Mouse (Mus musculus): ENCODE measurements at regions not wholly inside any gene's neighbourhood (a gene's known extent, or its start where the extent isn't known, plus 50 kb on each side); places are given as distances from the start of the nearest gene placed in this dataset.

DNA sequence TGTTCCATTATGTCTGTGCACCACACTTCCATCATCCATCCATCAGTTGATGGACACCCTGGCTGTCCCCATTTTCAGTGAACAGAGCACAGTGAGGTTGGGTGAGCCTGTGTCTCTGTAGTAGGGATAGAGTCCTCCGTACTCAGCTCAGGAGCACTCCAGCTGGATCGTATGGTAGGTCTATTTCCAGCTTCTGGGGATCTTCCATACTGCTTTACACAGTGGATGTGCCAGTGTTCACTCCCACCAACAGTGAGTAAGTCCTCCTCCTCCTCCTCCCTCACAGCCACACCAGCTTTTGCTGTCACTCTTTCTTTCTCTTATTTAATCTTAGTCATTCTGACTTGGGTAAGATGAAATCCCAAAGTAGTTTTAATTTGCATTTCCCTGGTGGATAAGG is 310.4 kb downstream of the Etnk1 start:
- Histone ChIP-seq H3K4me1 (ENCODE audit: control insufficient read depth, insufficient read depth, low read length) (no peaks in the 10 kb centered on the region), H3K27me3 (ENCODE audit: control insufficient read depth, insufficient read depth, low read length) (no peaks in the 10 kb centered on the region), H3K4me3 (ENCODE audit: low read depth, low read length) (no peak overlapping the region), H3K27ac (ENCODE audit: low read depth, low read length) (no peak overlapping the region), H3K4me2 (no peak overlapping the region), H3K9me3 (replicated peaks; ENCODE audit: control insufficient read depth, low read length) (no peaks in the 10 kb centered on the region), H3K9ac (ENCODE audit: low read depth, low read length) (no peak overlapping the region), H3K36me3 (ENCODE audit: control insufficient read depth, insufficient read depth, low read length) (no peaks in the 10 kb centered on the region)
- ATAC-seq (replicated peaks; ENCODE audit: insufficient number of reproducible peaks, low FRiP score, low TSS enrichment) = no peak
- 80% methylated on average over 2 of the region's 2 CpGs for WGBS (ENCODE audit: insufficient replicate concordance)

DNA sequence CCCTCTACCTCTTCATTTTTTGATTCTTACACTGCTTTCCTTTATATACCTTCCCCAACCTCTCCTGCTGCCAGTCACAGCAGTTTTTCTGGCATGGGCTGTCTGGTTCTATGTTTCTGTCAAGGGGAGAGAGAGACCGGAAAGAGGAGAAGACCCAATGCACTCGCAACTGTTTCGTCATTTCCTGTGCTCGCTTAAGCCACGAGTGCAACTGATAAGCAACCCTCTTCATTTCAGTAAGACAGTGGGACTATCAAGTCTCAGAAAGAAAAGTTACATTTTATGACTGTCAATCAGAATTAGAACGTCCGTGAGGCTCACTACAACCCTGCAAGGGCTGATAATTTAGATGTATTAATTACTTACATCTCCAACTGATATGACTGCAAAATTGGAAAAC is 312.2 kb downstream of the Etnk1 start:
- Histone ChIP-seq H3K4me2 (no peak overlapping the region), H3K4me3 (ENCODE audit: low read depth, low read length) (no peak overlapping the region), H3K9ac (ENCODE audit: low read depth, low read length) (no peak overlapping the region), H3K9me3 (replicated peaks; ENCODE audit: control insufficient read depth, low read length) (no peaks in the 10 kb centered on the region), H3K27me3 (ENCODE audit: control insufficient read depth, insufficient read depth, low read length) (no peaks in the 10 kb centered on the region), H3K4me1 (ENCODE audit: control insufficient read depth, insufficient read depth, low read length) (no peaks in the 10 kb centered on the region), H3K27ac (ENCODE audit: low read depth, low read length) (no peak overlapping the region), H3K36me3 (ENCODE audit: control insufficient read depth, insufficient read depth, low read length) (no peaks in the 10 kb centered on the region)
- no peak for ATAC-seq (replicated peaks; ENCODE audit: insufficient number of reproducible peaks, low FRiP score, low TSS enrichment)
- WGBS (ENCODE audit: insufficient replicate concordance) = 57% methylated on average over 7 of the region's 7 CpGs

DNA sequence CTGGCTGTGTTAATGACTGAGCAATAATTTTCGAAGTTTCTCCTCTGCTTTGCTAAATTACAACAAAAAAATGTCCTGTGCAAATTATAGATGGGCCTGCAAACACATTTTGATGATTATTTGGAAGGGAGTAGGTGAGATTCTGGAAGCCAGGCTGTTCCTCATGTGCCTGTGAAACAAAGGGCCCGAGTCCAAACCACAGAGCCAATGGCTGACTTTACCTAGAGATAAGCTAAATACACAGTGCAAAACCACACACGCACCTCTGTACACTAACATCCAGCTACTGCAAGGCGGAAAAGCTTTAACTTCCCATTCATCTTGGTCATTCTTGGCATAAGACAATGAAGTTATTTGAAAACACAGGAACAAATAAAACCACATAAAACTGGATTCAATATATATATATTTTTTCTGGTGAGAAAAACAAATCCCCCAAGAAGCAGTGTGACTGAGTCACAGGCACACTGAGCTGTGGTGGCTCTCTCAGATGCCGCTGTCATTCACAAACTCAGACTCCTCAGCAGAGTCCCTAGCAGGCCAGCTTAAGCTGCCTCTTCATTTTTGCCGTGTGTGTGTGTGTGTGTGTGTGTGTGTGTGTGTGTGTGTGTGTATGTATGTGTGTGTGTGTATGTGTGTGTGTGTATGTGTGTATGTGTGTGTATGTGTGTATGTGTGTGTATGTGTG is 312.8 kb downstream of the Etnk1 start:
- Histone ChIP-seq H3K4me1 (ENCODE audit: control insufficient read depth, insufficient read depth, low read length) (no peaks in the 10 kb centered on the region), H3K36me3 (ENCODE audit: control insufficient read depth, insufficient read depth, low read length) (no peaks in the 10 kb centered on the region), H3K4me2 (no peak overlapping the region), H3K27me3 (ENCODE audit: control insufficient read depth, insufficient read depth, low read length) (no peaks in the 10 kb centered on the region), H3K9ac (ENCODE audit: low read depth, low read length) (no peak overlapping the region), H3K9me3 (replicated peaks; ENCODE audit: control insufficient read depth, low read length) (no peaks in the 10 kb centered on the region), H3K4me3 (ENCODE audit: low read depth, low read length) (no peak overlapping the region), H3K27ac (ENCODE audit: low read depth, low read length) (no peak overlapping the region)
- no peak for ATAC-seq (replicated peaks; ENCODE audit: insufficient number of reproducible peaks, low FRiP score, low TSS enrichment)
- WGBS (ENCODE audit: insufficient replicate concordance) = 75% methylated on average over 6 of the region's 6 CpGs

DNA sequence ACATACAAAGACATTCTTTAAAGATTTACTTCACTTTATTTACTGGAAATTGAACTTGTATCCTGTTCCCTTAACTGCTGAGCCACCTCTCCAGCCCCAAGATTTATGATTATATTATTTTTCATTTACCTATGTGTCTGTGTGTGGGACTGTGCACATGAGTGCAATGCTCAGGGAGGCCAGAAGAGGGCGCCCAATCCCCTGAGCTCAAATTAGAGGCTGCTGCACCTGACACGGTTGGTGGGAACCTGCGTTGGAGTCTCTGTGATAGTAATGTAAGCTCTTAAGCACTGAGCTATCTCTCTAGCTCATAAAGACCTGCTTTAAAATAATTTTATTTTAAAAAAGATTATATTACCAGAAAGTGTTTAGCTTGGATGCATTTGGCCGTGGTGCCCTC is 315.3 kb downstream of the Etnk1 start:
- Histone ChIP-seq H3K4me3 (ENCODE audit: low read depth, low read length) (no peak overlapping the region), H3K4me1 (ENCODE audit: control insufficient read depth, insufficient read depth, low read length) (no peaks in the 10 kb centered on the region), H3K36me3 (ENCODE audit: control insufficient read depth, insufficient read depth, low read length) (no peaks in the 10 kb centered on the region), H3K4me2 (no peak overlapping the region), H3K27ac (ENCODE audit: low read depth, low read length) (no peak overlapping the region), H3K9ac (ENCODE audit: low read depth, low read length) (no peak overlapping the region), H3K9me3 (replicated peaks; ENCODE audit: control insufficient read depth, low read length) (no peaks in the 10 kb centered on the region), H3K27me3 (ENCODE audit: control insufficient read depth, insufficient read depth, low read length) (no peaks in the 10 kb centered on the region)
- no peak for ATAC-seq (replicated peaks; ENCODE audit: insufficient number of reproducible peaks, low FRiP score, low TSS enrichment)
- WGBS (ENCODE audit: insufficient replicate concordance) = 72% methylated on average over 4 of the region's 4 CpGs

DNA sequence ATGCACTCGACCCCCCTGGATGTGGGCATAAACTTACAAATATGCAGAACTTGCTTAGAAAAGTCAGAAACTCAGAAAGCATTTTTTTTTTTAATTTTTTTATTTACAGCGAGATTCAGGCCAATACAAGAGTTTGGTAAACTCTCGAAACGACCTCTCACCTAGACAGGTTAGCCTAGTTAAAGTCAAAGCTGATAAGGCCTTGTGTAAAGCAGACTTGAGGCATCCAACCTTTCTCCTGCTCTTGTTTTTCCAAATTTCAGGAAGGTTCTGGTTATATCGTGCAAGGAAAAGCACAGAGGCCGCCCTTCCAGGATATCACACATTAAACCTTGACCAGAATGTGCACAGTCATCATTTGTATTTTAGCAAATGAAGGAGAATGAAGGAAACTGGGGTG is 315.8 kb downstream of the Etnk1 start:
- Histone ChIP-seq H3K27ac (ENCODE audit: low read depth, low read length) (no peak overlapping the region), H3K27me3 (ENCODE audit: control insufficient read depth, insufficient read depth, low read length) (no peaks in the 10 kb centered on the region), H3K4me2 (no peak overlapping the region), H3K4me3 (ENCODE audit: low read depth, low read length) (no peak overlapping the region), H3K9me3 (replicated peaks; ENCODE audit: control insufficient read depth, low read length) (no peaks in the 10 kb centered on the region), H3K9ac (ENCODE audit: low read depth, low read length) (no peak overlapping the region), H3K4me1 (ENCODE audit: control insufficient read depth, insufficient read depth, low read length) (no peaks in the 10 kb centered on the region), H3K36me3 (ENCODE audit: control insufficient read depth, insufficient read depth, low read length) (no peaks in the 10 kb centered on the region)
- no peak for ATAC-seq (replicated peaks; ENCODE audit: insufficient number of reproducible peaks, low FRiP score, low TSS enrichment)
- WGBS (ENCODE audit: insufficient replicate concordance) = 77% methylated on average over 6 of the region's 6 CpGs

DNA sequence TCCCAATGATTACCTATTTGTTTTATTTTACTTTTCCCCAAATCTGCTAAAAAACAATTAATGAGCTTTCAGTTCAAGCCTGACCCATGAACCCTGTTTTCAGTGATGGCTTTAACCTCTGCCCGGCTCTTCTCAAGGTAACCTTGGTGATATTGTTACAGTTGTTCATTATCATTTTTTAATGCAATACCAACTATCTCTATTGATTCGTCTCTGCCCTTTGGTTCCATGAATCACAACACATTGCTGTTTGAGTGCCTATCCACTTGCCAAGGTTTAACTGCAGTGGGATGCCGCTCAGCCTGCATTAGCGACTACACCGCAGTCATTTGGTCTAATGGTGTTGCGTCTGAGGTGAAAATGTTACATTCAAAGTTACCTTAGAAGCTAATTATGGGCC is 317.9 kb downstream of the Etnk1 start:
- Histone ChIP-seq H3K9ac (ENCODE audit: low read depth, low read length) (no peak overlapping the region), H3K4me2 (no peak overlapping the region), H3K9me3 (replicated peaks; ENCODE audit: control insufficient read depth, low read length) (no peaks in the 10 kb centered on the region), H3K27me3 (ENCODE audit: control insufficient read depth, insufficient read depth, low read length) (no peaks in the 10 kb centered on the region), H3K27ac (ENCODE audit: low read depth, low read length) (no peak overlapping the region), H3K36me3 (ENCODE audit: control insufficient read depth, insufficient read depth, low read length) (no peaks in the 10 kb centered on the region), H3K4me3 (ENCODE audit: low read depth, low read length) (no peak overlapping the region), H3K4me1 (ENCODE audit: control insufficient read depth, insufficient read depth, low read length) (no peaks in the 10 kb centered on the region)
- no peak for ATAC-seq (replicated peaks; ENCODE audit: insufficient number of reproducible peaks, low FRiP score, low TSS enrichment)
- WGBS (ENCODE audit: insufficient replicate concordance) = 90% methylated on average over 6 of the region's 6 CpGs

DNA sequence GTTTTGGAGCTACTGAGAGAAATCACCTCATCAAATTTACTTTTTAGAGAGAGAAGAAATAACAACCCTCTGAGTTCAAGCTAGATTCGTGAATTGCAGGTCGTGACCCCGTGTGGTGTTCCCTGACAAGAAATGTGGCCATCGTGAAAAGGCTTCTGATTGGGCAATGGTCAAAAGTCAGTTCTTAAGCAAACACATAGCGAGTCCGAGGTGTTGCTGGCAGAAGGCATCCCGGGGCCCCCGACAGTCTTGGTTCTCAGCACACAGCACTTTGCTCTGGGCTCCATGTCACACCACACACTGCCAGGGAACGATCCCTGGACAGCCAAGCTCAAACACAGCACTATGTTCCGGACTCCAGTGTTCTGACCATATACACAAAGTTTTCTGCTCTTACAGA is 320.0 kb downstream of the Etnk1 start:
- no peaks in the 10 kb centered on the region for H3K4me1 ChIP-seq (ENCODE audit: control insufficient read depth, insufficient read depth, low read length)
- no peak overlapping the region for H3K4me2 ChIP-seq
- no peak for ATAC-seq (replicated peaks; ENCODE audit: insufficient number of reproducible peaks, low FRiP score, low TSS enrichment)
- H3K27me3 ChIP-seq (ENCODE audit: control insufficient read depth, insufficient read depth, low read length) = no peaks in the 10 kb centered on the region
- no peak overlapping the region for H3K9ac ChIP-seq (ENCODE audit: low read depth, low read length)
- no peaks in the 10 kb centered on the region for H3K36me3 ChIP-seq (ENCODE audit: control insufficient read depth, insufficient read depth, low read length)
- H3K27ac ChIP-seq (ENCODE audit: low read depth, low read length) = no peak overlapping the region
- 73% methylated on average over 10 of the region's 10 CpGs for WGBS (ENCODE audit: insufficient replicate concordance)
- H3K4me3 ChIP-seq (ENCODE audit: low read depth, low read length) = no peak overlapping the region
- H3K9me3 ChIP-seq (replicated peaks; ENCODE audit: control insufficient read depth, low read length) = no peaks in the 10 kb centered on the region

DNA sequence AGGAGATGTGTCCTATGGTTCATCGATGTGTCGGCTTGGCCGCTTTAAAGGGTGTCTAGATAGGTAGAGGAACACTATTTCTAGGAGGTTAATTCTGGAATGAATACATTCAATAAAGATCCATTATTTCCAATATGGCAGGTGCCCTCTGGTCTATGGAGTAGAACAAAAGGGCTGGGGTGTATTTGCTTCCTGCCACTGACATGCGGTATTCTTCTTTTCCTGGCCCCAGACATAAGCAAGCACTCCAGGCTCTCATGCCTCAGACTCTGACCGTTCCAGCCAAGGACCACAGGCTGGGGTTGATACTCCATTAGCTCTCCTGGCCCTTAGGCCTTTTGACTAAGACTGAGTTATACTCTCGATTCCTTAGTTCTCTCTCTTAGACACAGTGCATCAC is 323.0 kb downstream of the Etnk1 start:
- Histone ChIP-seq H3K27ac (ENCODE audit: low read depth, low read length) (no peak overlapping the region), H3K4me1 (ENCODE audit: control insufficient read depth, insufficient read depth, low read length) (no peaks in the 10 kb centered on the region), H3K27me3 (ENCODE audit: control insufficient read depth, insufficient read depth, low read length) (no peaks in the 10 kb centered on the region), H3K36me3 (ENCODE audit: control insufficient read depth, insufficient read depth, low read length) (no peaks in the 10 kb centered on the region), H3K9ac (ENCODE audit: low read depth, low read length) (no peak overlapping the region), H3K4me3 (ENCODE audit: low read depth, low read length) (no peak overlapping the region), H3K9me3 (replicated peaks; ENCODE audit: control insufficient read depth, low read length) (peaks cover 3% of the 10 kb centered on the region; the same call in 1 of the 2 replicates), H3K4me2 (no peak overlapping the region)
- 95% methylated on average over 6 of the region's 6 CpGs for WGBS (ENCODE audit: insufficient replicate concordance)
- no peak for ATAC-seq (replicated peaks; ENCODE audit: insufficient number of reproducible peaks, low FRiP score, low TSS enrichment)

DNA sequence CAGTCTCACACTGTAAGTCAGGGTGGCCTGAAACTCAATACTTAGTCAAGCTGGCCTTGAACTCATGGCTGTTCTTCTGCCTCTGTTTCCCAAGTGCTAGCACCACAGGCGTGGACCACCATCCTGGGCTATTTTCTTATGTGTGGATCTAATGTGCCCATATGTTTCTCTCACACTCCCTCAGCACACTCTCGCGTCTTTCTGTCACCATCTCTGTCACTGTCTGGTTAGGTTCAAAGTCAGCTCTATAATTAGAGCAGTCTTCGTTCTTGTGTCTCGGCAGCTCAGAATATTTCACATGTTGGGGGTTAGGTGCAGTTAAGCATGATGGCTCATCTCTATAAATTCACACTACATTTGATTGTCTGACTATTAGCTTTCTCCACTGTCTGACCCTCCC is 324.4 kb downstream of the Etnk1 start:
- Histone ChIP-seq H3K9ac (ENCODE audit: low read depth, low read length) (no peak overlapping the region), H3K9me3 (replicated peaks; ENCODE audit: control insufficient read depth, low read length) (peaks cover 3% of the 10 kb centered on the region; the same call in 1 of the 2 replicates), H3K4me1 (ENCODE audit: control insufficient read depth, insufficient read depth, low read length) (no peaks in the 10 kb centered on the region), H3K36me3 (ENCODE audit: control insufficient read depth, insufficient read depth, low read length) (no peaks in the 10 kb centered on the region), H3K4me3 (ENCODE audit: low read depth, low read length) (no peak overlapping the region), H3K27ac (ENCODE audit: low read depth, low read length) (no peak overlapping the region), H3K4me2 (no peak overlapping the region), H3K27me3 (ENCODE audit: control insufficient read depth, insufficient read depth, low read length) (no peaks in the 10 kb centered on the region)
- no peak for ATAC-seq (replicated peaks; ENCODE audit: insufficient number of reproducible peaks, low FRiP score, low TSS enrichment)
- 48% methylated on average over 5 of the region's 5 CpGs for WGBS (ENCODE audit: insufficient replicate concordance)
